Mouse (Mus musculus): ENCODE results near the gene Hcls1. TPM values are rescaled to one million over a fixed set of nuclear protein-coding genes. Genes with fewer than 3 reads are reported as not detected.

The Hcls1 gene
- polyA plus RNA-seq (2015; fragmentation: Nextera tagmentation; extraction: Ambion mirVana) = 4.8 and 4.9 TPM in 2 replicates

- no peak for TF ChIP-seq CTCF (IDR thresholded peaks at IDR 0.05; ENCODE audit: low read depth)
- Histone ChIP-seq H3K4me1 (replicated peaks; ENCODE audit: insufficient read depth, low read length) (no peaks in the 10 kb centered on the region), H3K9ac (ENCODE audit: low read depth, low read length) (no peak within 1 kb of the TSS), H3K4me2 (ENCODE audit: low read length) (no peak within 1 kb of the TSS), H3K27me3 (ENCODE audit: insufficient read depth, low read length) (no peaks in the 10 kb centered on the region), H3K9me3 (replicated peaks; ENCODE audit: low read length) (no peaks in the 10 kb centered on the region), H3K4me3 (replicated peaks; ENCODE audit: low read depth, low read length) (no peak within 1 kb of the TSS), H3K36me3 (ENCODE audit: insufficient read depth, low read length) (peaks cover 24% of the 10 kb centered on the region; the same call in 1 of the 2 replicates), H3K27ac (peak within 1 kb of the TSS; percentile 50; the same call in 1 of the 2 replicates)
- no peak for ATAC-seq (replicated peaks; ENCODE audit: low FRiP score, low read depth)
- 71% methylated on average over 7 of the region's 7 CpGs for WGBS
- DNase-seq (ENCODE audit: low spot score) = peak; percentile 37
Observed at GRCm38 (mm10) chr16:36934841-36935620, at the start of gene Hcls1. TSS of gene Hcls1 (plus strand) at chr16:36934983.

GRCm38 (mm10) chr16:36885912-36886311, 48.9 kb upstream of the Hcls1 start:
- DNase-seq (ENCODE audit: low spot score) (no peak), ATAC-seq (replicated peaks; ENCODE audit: low FRiP score, low read depth) (no peak)
- no peak for TF ChIP-seq CTCF (IDR thresholded peaks at IDR 0.05; ENCODE audit: low read depth)
- H3K9ac ChIP-seq (ENCODE audit: low read depth, low read length) = no peak overlapping the region
- H3K36me3 ChIP-seq (ENCODE audit: insufficient read depth, low read length) = peaks cover 33% of the 10 kb centered on the region
- H3K4me2 ChIP-seq (ENCODE audit: low read length) = no peak overlapping the region
- H3K27me3 ChIP-seq (ENCODE audit: insufficient read depth, low read length) = no peaks in the 10 kb centered on the region
- H3K4me3 ChIP-seq (replicated peaks; ENCODE audit: low read depth, low read length) = no peak overlapping the region
- H3K27ac ChIP-seq = no peak overlapping the region
- no peaks in the 10 kb centered on the region for H3K9me3 ChIP-seq (replicated peaks; ENCODE audit: low read length)
- WGBS = 90% methylated on average over 11 of the region's 11 CpGs
- H3K4me1 ChIP-seq (replicated peaks; ENCODE audit: insufficient read depth, low read length) = no peaks in the 10 kb centered on the region

- Histone ChIP-seq H3K36me3 (ENCODE audit: insufficient read depth, low read length) (peaks cover 46% of the 10 kb centered on the region), H3K4me3 (replicated peaks; ENCODE audit: low read depth, low read length) (no peak overlapping the region), H3K27me3 (ENCODE audit: insufficient read depth, low read length) (no peaks in the 10 kb centered on the region), H3K9ac (ENCODE audit: low read depth, low read length) (no peak overlapping the region), H3K4me2 (ENCODE audit: low read length) (no peak overlapping the region), H3K9me3 (replicated peaks; ENCODE audit: low read length) (no peaks in the 10 kb centered on the region), H3K27ac (no peak overlapping the region), H3K4me1 (replicated peaks; ENCODE audit: insufficient read depth, low read length) (no peaks in the 10 kb centered on the region)
- 83% methylated on average over 5 of the region's 5 CpGs for WGBS
- TF ChIP-seq CTCF (IDR thresholded peaks at IDR 0.05; ENCODE audit: low read depth) = no peak
- ATAC-seq (replicated peaks; ENCODE audit: low FRiP score, low read depth) = no peak
- DNase-seq (ENCODE audit: low spot score) = no peak
Observed at GRCm38 (mm10) chr16:36887546-36887945, 47.2 kb upstream of the Hcls1 start.

GRCm38 (mm10) chr16:36890559-36890958, 44.2 kb upstream of the Hcls1 start:
- no peak overlapping the region for H3K4me2 ChIP-seq (ENCODE audit: low read length)
- no peak overlapping the region for H3K4me3 ChIP-seq (replicated peaks; ENCODE audit: low read depth, low read length)
- H3K27ac ChIP-seq = no peak overlapping the region
- 94% methylated on average over 3 of the region's 3 CpGs for WGBS
- H3K9ac ChIP-seq (ENCODE audit: low read depth, low read length) = no peak overlapping the region
- TF ChIP-seq CTCF (IDR thresholded peaks at IDR 0.05; ENCODE audit: low read depth) = no peak
- H3K4me1 ChIP-seq (replicated peaks; ENCODE audit: insufficient read depth, low read length) = no peaks in the 10 kb centered on the region
- peaks cover 63% of the 10 kb centered on the region for H3K36me3 ChIP-seq (ENCODE audit: insufficient read depth, low read length)
- H3K9me3 ChIP-seq (replicated peaks; ENCODE audit: low read length) = no peaks in the 10 kb centered on the region
- DNase-seq (ENCODE audit: low spot score) = no peak
- H3K27me3 ChIP-seq (ENCODE audit: insufficient read depth, low read length) = no peaks in the 10 kb centered on the region
- no peak for ATAC-seq (replicated peaks; ENCODE audit: low FRiP score, low read depth)

- no peak overlapping the region for H3K9ac ChIP-seq (ENCODE audit: low read depth, low read length)
- no peak overlapping the region for H3K4me2 ChIP-seq (ENCODE audit: low read length)
- no peak overlapping the region for H3K4me3 ChIP-seq (replicated peaks; ENCODE audit: low read depth, low read length)
- ATAC-seq (replicated peaks; ENCODE audit: low FRiP score, low read depth) (no peak), DNase-seq (ENCODE audit: low spot score) (no peak)
- no peaks in the 10 kb centered on the region for H3K4me1 ChIP-seq (replicated peaks; ENCODE audit: insufficient read depth, low read length)
- 90% methylated on average over 4 of the region's 4 CpGs for WGBS
- no peaks in the 10 kb centered on the region for H3K27me3 ChIP-seq (ENCODE audit: insufficient read depth, low read length)
- H3K36me3 ChIP-seq (ENCODE audit: insufficient read depth, low read length) = peaks cover 62% of the 10 kb centered on the region
- no peaks in the 10 kb centered on the region for H3K9me3 ChIP-seq (replicated peaks; ENCODE audit: low read length)
- TF ChIP-seq CTCF (IDR thresholded peaks at IDR 0.05; ENCODE audit: low read depth) = no peak
- H3K27ac ChIP-seq = no peak overlapping the region
Observed at GRCm38 (mm10) chr16:36891415-36891814, 43.4 kb upstream of the Hcls1 start.

- peaks cover 63% of the 10 kb centered on the region for H3K36me3 ChIP-seq (ENCODE audit: insufficient read depth, low read length)
- H3K4me1 ChIP-seq (replicated peaks; ENCODE audit: insufficient read depth, low read length) = no peaks in the 10 kb centered on the region
- no peaks in the 10 kb centered on the region for H3K27me3 ChIP-seq (ENCODE audit: insufficient read depth, low read length)
- H3K9me3 ChIP-seq (replicated peaks; ENCODE audit: low read length) = no peaks in the 10 kb centered on the region
- DNase-seq (ENCODE audit: low spot score) (no peak), ATAC-seq (replicated peaks; ENCODE audit: low FRiP score, low read depth) (no peak)
- H3K9ac ChIP-seq (ENCODE audit: low read depth, low read length) = no peak overlapping the region
- no peak overlapping the region for H3K4me3 ChIP-seq (replicated peaks; ENCODE audit: low read depth, low read length)
- H3K27ac ChIP-seq = no peak overlapping the region
- TF ChIP-seq CTCF (IDR thresholded peaks at IDR 0.05; ENCODE audit: low read depth) = no peak
- no peak overlapping the region for H3K4me2 ChIP-seq (ENCODE audit: low read length)
- WGBS = 84% methylated on average over 10 of the region's 10 CpGs
Observed at GRCm38 (mm10) chr16:36893317-36893716, 41.5 kb upstream of the Hcls1 start.

Measured in kidney, postnatal 0 days (tissue).